Mouse (Mus musculus) forebrain, postnatal 0 days (tissue): Measurements from ENCODE around the gene Gm11037. TPM values are rescaled to one million over a fixed set of nuclear protein-coding genes. Genes with fewer than 3 reads are reported as not detected.

Experiments
- ATAC-seq: fragments of 200-750 bp; cut with Nextera tagmentation; 2 replicates; pipeline ENCODE4 v1.8.0; 2017; ENCODE audit warnings: mild to moderate bottlenecking, moderate library complexity
- DNase-seq: peaks from one replicate; pipeline ENCODE4 v3.0.0-alpha.2; 2015
- H3K27ac ChIP-seq: fragments of 300-500 bp; sonication (generic); 2 replicates; pipeline ENCODE4 v1.5.1; 2014; ENCODE audit warnings: low read depth, mild to moderate bottlenecking, antibody characterized with exemption, low read length, moderate library complexity, mixed read lengths
- H3K27me3 ChIP-seq: fragments of 300-500 bp; sonication (generic); 2 replicates; pipeline ENCODE4 v1.6.1; 2014; ENCODE audit warnings: mild to moderate bottlenecking, low read length, mixed read lengths; ENCODE audit not compliant: insufficient read depth
- H3K36me3 ChIP-seq: fragments of 300-500 bp; sonication (generic); 2 replicates; pipeline ENCODE4 v1.6.1; 2014; ENCODE audit warnings: mild to moderate bottlenecking, moderate library complexity; ENCODE audit not compliant: insufficient read depth
- H3K4me1 ChIP-seq: fragments of 300-500 bp; sonication (generic); 2 replicates; pipeline ENCODE4 v1.6.1; 2014; ENCODE audit warnings: antibody characterized with exemption; ENCODE audit not compliant: insufficient read depth
- H3K4me2 ChIP-seq: fragments of 300-500 bp; sonication (generic); 2 replicates; pipeline ENCODE4 v1.6.1; 2014; ENCODE audit warnings: low read depth, mild to moderate bottlenecking, moderate library complexity
- H3K4me3 ChIP-seq: fragments of 300-500 bp; sonication (generic); 2 replicates; pipeline ENCODE4 v1.5.1; 2014; ENCODE audit warnings: low read depth, low read length, mixed read lengths
- H3K9ac ChIP-seq: fragments of 300-500 bp; sonication (generic); 2 replicates; pipeline ENCODE4 v1.6.1; 2014; ENCODE audit warnings: mild to moderate bottlenecking
- H3K9me3 ChIP-seq: fragments of 300-500 bp; sonication (generic); 2 replicates; pipeline ENCODE4 v1.6.1; 2016; ENCODE audit warnings: low read length
- CTCF ChIP-seq: sonication (generic); IDR thresholded peaks from 2 replicates; pipeline ENCODE4 v1.5.1; 2016; ENCODE audit warnings: antibody characterized with exemption, control low read depth, low read depth
- WGBS: fragments of 180-500 bp; shearing (Covaris S2); extraction: QIAGEN DNeasy Blood & Tissue Kit; methylation state at CpG from one replicate; pipeline ENCODE4 v1.1.7; 2014; 5-methylcytosine and 5-hydroxymethylcytosine counted together
- polyA plus RNA-seq: library from polyadenylated mRNA; unstranded; fragments of >200 nt; fragmentation: Nextera tagmentation; extraction: Ambion mirVana; gene quantifications from 2 replicates; pipeline ENCODE4 v1.2.1, GENCODE M21; 2015
- total RNA-seq: library from RNA; depleted of rRNA; stranded (reverse); fragments of >200 nt; gene quantifications from 2 replicates; pipeline ENCODE4 v1.2.3, GENCODE M21; 2014

The Gm11037 gene
- total and polyA plus RNA-seq, 2 experiments from 2014 or later = not detected

GRCm38 (mm10) chr2:131128636-131129157 is 4.6 kb upstream of the Gm11037 start:
- Histone ChIP-seq H3K4me1 (no peaks in the 10 kb centered on the region), H3K4me2 (no peak overlapping the region), H3K36me3 (no peaks in the 10 kb centered on the region), H3K9ac (no peak overlapping the region), H3K27me3 (no peaks in the 10 kb centered on the region), H3K9me3 (no peaks in the 10 kb centered on the region), H3K27ac (no peak overlapping the region), H3K4me3 (no peak overlapping the region)
- WGBS = 80% methylated on average over 3 of the region's 3 CpGs
- DNase-seq = no peak
- no peak for TF ChIP-seq CTCF
- ATAC-seq = no peak

DNA sequence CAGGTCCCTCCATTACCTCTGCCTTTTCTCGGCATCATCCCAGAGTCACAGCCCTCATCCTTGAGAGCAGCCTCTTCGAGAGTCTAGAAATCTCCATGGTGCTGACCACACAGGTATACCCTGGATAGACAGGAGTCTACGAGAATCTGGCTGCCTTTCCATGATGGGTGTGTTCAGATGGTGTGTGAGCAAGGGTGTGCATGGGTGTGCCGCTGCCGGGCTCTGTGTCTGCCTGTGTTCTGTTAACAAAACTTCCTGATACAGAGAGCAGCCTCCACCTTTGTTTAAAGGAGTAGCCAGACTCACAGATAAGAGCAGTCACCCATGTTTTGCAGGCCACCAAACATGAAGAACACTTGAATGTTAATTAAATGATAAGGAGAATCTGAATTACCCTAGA is 3.5 kb upstream of the Gm11037 start:
- Histone ChIP-seq H3K4me1 (no peaks in the 10 kb centered on the region), H3K9ac (no peak overlapping the region), H3K9me3 (no peaks in the 10 kb centered on the region), H3K4me2 (no peak overlapping the region), H3K4me3 (no peak overlapping the region), H3K36me3 (no peaks in the 10 kb centered on the region), H3K27ac (no peak overlapping the region), H3K27me3 (no peaks in the 10 kb centered on the region)
- 84% methylated on average over 5 of the region's 5 CpGs for WGBS
- ATAC-seq = no peak
- DNase-seq = no peak
- TF ChIP-seq CTCF = no peak

DNA sequence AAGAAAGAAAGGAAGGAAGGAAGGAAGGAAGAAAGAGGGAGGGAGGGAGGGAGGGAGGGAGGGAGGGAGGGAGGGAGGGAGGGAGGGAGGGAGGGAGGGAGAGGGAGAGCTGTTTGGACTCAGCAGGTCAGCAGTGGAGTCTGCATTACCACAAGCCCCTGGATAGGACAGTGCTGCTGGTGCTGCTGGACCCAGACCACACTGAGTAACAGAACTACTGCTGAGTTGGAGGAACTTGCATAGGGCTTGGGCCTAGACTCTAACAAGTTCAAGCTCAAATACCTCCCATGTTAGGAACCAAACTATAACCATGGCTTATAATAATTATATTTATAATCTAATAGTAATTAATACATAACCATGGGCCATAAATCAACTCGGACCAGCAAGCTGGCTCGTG is 2.4 kb upstream of the Gm11037 start:
- ATAC-seq (no peak), DNase-seq (no peak)
- no peak overlapping the region for H3K27ac ChIP-seq
- no peaks in the 10 kb centered on the region for H3K27me3 ChIP-seq
- H3K36me3 ChIP-seq = no peaks in the 10 kb centered on the region
- no peak for TF ChIP-seq CTCF
- no peak overlapping the region for H3K9ac ChIP-seq
- 95% methylated on average over 2 of the region's 2 CpGs for WGBS
- H3K4me1 ChIP-seq = no peaks in the 10 kb centered on the region
- H3K4me2 ChIP-seq = no peak overlapping the region
- H3K4me3 ChIP-seq = no peak overlapping the region
- no peaks in the 10 kb centered on the region for H3K9me3 ChIP-seq

DNA sequence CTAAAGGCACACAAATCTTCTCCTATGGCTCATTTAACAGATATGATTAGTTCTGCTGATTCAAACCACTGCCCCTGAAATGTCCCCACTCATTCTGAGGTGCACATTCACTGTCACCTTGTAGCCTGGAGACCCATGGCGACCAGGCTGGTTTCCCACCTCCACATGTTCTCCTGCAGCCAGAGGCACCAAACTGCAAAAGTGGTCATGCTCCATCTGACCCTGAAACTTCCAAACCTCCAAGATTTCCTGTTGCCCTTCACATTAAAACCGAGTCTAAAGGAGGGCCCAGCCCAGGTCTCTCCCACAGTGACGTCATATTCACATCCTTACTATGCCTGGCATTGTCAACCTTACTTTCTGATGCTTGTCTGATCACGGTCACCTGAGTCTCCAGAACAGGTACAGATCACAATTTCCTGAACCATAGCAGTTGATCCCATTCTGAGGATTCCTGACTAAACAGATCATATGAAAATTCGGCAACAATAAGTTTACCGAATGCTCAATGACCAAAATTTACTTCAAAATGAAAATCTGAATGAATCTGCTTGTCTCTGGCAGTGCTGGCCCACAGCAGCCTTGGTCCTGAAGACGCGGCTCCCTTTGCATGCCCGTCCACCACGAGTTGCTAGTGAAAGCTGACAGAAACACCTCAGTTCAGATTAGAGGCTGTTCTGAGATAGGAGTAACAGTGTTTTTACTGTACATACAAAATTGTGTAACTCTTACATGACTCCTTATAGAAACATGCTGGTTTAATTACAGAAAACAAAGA is 997 bp upstream of the Gm11037 start:
- DNase-seq = no peak
- 86% methylated on average over 10 of the region's 10 CpGs for WGBS

GRCm38 (mm10) chr2:131134381-131134780 is 1.1 kb downstream of the Gm11037 start:
- H3K9me3 ChIP-seq = no peaks in the 10 kb centered on the region
- H3K4me3 ChIP-seq = no peak overlapping the region
- H3K4me2 ChIP-seq = no peak overlapping the region
- ATAC-seq = 0 out of 2 replicates have a peak, but pooled peaks have one; percentile 8
- no peaks in the 10 kb centered on the region for H3K36me3 ChIP-seq
- TF ChIP-seq CTCF = no peak
- no peaks in the 10 kb centered on the region for H3K27me3 ChIP-seq
- H3K4me1 ChIP-seq = no peaks in the 10 kb centered on the region
- WGBS = 50% methylated on average over 1 of the region's 1 CpGs
- DNase-seq = no peak
- no peak overlapping the region for H3K27ac ChIP-seq
- H3K9ac ChIP-seq = no peak overlapping the region

More for the DNA sequence above, 997 bp upstream of the Gm11037 start:
- Histone ChIP-seq H3K36me3 (no peaks in the 10 kb centered on the region), H3K27me3 (no peaks in the 10 kb centered on the region), H3K4me3 (no peak overlapping the region), H3K4me1 (no peaks in the 10 kb centered on the region), H3K9me3 (no peaks in the 10 kb centered on the region), H3K4me2 (no peak overlapping the region), H3K27ac (no peak overlapping the region), H3K9ac (no peak overlapping the region)
- no peak for ATAC-seq
- TF ChIP-seq CTCF = no peak

- no peak overlapping the region for H3K9ac ChIP-seq
- no peak overlapping the region for H3K27ac ChIP-seq
- no peak for ATAC-seq
- no peak for DNase-seq
- 90% methylated on average over 8 of the region's 8 CpGs for WGBS
- no peaks in the 10 kb centered on the region for H3K9me3 ChIP-seq
- no peaks in the 10 kb centered on the region for H3K36me3 ChIP-seq
- no peak overlapping the region for H3K4me2 ChIP-seq
- no peaks in the 10 kb centered on the region for H3K27me3 ChIP-seq
- TF ChIP-seq CTCF = no peak
- no peaks in the 10 kb centered on the region for H3K4me1 ChIP-seq
- no peak overlapping the region for H3K4me3 ChIP-seq
Measured at GRCm38 (mm10) chr2:131134826-131135400, 1.6 kb downstream of the Gm11037 start.

DNA sequence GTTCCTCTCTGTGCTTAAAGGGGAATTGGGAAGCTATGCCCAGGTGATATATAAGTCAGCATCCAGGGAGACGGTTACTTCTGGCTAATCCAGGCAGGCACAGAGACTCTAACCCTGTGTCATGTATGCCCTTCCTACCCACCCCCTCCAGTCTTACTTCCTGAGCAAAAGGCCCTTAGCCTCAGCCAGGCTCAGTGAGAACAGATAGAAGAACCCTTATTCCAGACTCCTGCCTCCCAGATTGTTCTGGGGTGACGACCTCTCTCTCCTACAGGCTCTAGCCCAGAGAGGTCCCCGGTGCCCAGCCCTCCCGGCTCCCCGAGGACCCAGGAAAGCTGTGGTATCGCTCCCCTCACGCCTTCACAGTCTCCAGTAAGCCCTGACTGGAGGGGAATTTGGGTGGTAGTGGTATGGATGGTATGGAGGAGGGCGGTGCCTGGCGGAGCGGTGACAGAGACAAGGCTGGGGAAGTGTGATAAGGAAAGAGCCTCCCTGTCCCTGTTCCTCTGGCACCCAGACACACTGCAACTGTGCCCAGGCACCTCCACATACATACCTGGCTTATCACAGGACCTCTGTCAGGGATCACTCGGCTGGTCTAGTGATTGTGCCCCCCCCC is 2.3 kb downstream of the Gm11037 start:
- no peak overlapping the region for H3K4me3 ChIP-seq
- no peaks in the 10 kb centered on the region for H3K36me3 ChIP-seq
- DNase-seq = no peak
- no peak for TF ChIP-seq CTCF
- ATAC-seq = no peak
- no peaks in the 10 kb centered on the region for H3K9me3 ChIP-seq
- no peak overlapping the region for H3K9ac ChIP-seq
- WGBS = 80% methylated on average over 11 of the region's 11 CpGs
- H3K27me3 ChIP-seq = no peaks in the 10 kb centered on the region
- no peaks in the 10 kb centered on the region for H3K4me1 ChIP-seq
- H3K4me2 ChIP-seq = no peak overlapping the region
- no peak overlapping the region for H3K27ac ChIP-seq
